Mouse (Mus musculus): ENCODE measurements around the gene Pex5. TPM values are rescaled to one million over a fixed set of nuclear protein-coding genes. Genes with fewer than 3 reads are reported as not detected.

The Pex5 gene
- total RNA-seq (2021): 10 to 100 TPM; 40.9 to 41.0 TPM
- long read RNA-seq, experiment 1, transcript Pex5-202 (15 exons, 3,073 nt): major isoform, 36 of 70 reads
- long read RNA-seq, experiment 1, transcript Pex5-201 (16 exons, 3,139 nt): minor isoform, 8 of 70 reads
- long read RNA-seq, experiment 1, partial matches to known transcripts: 18 of 70 reads
- long read RNA-seq, experiment 1, other reads (novel, unspliced or antisense): 8 of 70 reads
- long read RNA-seq, experiment 2, transcript Pex5-201 (16 exons, 3,139 nt): minor isoform, 20 of 96 reads
- long read RNA-seq, experiment 2, transcript Pex5-202 (15 exons, 3,073 nt): major isoform, 61 of 96 reads
- long read RNA-seq, experiment 2, partial matches to known transcripts: 4 of 96 reads
- long read RNA-seq, experiment 2, other reads (novel, unspliced or antisense): 9 of 96 reads

DNA sequence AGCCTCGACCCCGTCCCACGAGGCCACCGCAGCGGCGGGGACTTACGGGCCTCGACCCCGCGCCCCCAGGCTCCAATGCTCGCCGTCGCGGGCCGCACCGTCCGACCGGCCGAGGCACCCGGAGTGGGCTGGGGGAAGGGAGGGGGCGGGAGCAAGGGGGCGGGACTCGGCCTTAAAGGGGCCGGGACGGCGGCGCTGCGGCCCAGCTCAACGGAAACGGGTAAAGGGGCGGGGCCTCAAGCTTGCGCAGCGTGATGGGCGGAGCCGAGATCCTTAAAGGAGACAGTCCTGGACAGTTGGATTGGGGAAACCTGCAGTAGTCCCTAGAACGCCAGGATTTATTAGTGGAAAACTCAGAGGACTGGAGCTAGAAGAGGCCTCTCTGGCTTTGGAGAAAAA lies at the start of gene Pex5:
Pex5 (minus strand) TSS at position 141 of the 399 bp plus-strand sequence.
- peak; percentile 90 to 97 for DNase-seq (ENCODE audit: low spot score in 2 of 2)

DNA sequence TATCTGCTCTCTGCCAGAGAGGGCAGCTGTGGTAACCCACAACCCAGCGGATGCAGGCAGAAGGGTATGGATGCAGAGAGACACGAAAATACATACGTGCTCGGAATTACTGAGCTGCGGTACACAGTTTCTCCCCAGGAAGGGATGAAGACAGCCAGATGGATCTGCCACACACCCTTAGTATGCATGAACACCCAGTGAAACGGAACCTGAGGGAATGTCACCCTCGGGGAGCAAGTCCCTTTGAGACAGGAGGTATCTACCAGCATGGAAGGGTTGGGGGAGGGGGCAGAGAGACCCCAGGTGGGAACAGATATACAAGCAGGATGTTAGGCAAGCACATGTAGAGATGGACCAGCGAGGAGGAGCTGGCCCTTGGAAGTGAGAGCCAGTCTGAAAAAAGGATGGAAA lies 49.0 kb upstream of the Pex5 start:
- DNase-seq (ENCODE audit: low spot score in 2 of 2): no peak

DNA sequence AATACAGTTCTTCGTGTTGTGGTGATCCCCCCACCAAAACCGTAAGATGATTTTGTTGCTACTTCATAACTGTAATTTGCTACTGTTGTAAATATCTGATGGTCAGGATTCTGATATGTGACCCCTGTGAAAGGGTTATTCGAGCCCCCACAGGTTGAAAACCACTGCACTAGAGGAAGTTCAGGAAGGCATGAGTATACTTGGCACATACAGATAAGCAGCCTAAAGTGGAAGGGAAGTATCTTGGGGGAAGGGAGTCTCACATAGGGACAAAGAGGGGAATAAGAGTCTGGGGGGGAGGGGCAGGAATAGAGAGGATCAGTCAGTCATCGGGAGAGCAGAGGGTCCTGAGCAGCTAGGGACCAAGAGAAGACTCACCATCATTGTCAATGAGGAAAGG lies 44.5 kb upstream of the Pex5 start:
- no peak for DNase-seq (ENCODE audit: low spot score in 2 of 2)

DNA sequence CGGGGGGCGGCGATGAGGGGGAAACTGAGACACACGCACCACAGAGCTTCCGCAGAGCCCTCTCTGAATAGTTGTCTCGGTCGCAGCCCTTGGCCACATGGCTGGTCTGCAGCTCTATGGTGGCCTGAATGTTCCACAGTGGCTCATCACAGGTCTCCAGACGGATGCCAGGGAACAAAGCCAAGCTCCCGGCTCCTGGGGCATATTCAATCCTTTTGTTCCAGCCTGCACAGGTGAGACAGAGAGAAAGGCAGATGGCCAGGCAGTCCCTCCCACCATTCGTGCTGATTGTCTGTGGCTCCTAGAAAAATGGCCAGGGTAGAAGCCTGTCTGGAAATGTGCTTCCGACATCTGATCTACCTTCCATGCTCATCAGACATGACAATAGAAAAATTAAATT lies 43.6 kb upstream of the Pex5 start:
- DNase-seq (ENCODE audit: low spot score in 2 of 2): no peak

DNA sequence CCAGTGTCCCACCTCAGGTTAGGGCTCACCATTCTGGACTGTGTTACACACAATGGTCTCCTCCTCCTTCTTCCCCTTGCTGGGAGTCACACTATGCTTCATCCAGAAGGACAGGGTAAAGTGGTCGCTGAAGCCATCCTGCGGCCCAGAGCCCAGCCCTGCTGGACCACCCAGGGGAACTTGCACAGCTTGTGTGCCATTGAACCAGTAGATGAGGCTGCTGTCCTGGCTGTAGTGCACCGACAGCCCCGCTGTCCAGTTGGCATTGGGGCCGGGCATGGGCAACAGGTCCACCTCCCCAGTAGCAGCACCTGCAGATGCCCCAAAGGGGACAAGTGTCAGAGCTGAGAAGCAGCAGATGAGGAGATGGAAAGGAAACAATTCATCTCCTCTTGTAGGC lies 43.0 kb upstream of the Pex5 start:
- DNase-seq (ENCODE audit: low spot score in 2 of 2): no peak

DNA sequence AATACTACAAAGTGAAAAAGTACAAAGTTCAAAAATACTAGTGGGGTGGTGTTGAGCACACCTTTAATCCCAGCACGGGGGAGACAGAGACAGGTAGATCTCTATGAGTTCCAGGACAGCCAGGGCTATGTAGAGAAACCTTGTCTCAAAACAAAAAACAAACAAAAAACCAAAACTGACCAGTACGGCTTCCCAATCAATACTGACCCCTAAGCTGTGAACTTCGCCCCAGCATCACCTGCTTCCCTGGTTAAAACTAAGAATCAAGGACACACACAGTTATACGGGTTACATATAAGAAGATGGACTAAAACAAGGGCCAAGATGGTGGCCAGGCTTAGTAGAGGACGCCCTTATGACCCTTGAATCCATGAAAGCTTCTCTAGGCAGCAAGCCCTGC lies 41.4 kb upstream of the Pex5 start:
- DNase-seq (ENCODE audit: low spot score in 2 of 2): no peak

DNA sequence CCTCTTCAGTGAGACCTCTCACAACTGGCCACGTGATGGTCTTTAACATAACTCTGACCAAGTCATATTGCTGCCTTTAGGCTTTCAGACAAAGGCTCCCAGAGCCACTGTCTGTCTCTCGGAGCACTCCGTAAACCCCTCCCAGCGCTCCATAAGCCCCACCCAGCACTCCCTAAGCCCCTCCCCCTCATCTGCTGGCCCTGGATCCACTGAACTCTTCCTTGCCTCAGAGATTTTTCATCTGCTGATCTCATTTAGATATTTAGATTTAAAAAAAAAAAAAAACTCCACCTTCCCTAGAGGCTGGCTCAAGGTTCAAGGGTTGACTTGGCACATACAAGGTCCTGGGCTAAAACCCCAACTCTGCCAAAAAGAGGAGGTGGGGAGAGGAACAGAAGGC lies 38.9 kb upstream of the Pex5 start:
- no peak for DNase-seq (ENCODE audit: low spot score in 2 of 2)

DNA sequence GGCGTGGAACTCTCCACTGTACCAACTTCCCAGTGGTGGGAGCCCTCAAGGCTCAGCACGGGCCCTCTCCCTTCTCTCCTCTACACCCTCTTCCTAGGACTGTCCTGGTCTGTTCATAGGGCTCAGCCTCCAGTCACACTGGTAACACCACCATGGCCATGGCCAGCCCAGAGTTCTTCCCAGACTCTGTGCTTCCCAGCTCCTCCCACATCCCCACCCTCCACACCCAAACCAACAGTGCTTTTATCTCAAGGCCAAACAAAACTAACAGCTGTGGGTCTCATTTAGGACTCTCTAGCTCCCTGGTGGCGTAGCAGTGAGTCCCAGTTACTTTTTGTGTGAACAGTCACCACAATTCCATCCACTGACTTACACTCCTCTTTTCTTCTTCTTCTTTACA lies 37.1 kb upstream of the Pex5 start:
- no peak for DNase-seq (ENCODE audit: low spot score in 2 of 2)

DNA sequence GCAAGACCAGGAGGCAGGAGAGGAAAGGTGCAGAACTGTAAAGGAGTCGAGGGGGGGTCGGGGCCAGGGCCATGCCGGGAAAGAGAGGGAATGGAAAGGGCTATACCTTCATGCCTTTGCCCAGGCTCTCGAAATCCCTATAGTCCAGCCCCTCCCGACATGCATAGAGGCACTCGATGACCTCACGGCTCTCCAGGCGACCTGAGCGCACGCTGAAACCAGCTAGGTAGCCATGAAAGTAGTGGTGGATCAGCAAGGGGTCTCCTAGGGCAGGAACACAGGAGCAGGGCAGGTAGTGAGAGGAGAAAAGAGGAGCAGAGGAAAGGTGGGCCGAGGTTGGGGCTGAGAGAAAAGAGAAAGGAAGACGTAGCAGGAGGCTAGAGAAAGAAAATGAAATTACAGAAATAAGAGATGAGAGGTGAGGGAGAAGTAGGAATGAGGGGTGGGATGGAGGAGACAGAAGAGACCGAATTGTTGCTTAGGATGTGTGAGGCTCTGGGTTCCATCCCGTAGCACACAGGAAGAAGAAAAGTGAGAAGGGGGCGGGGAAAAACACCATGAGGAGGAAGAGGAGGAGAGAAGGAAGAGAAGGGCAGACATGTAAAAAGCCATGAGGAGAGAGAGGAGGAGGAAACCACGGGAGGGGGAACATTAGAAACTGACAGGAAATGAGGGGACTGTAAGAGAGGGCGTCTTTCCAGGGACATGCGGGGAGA lies 35.0 kb upstream of the Pex5 start:
- no peak for DNase-seq (ENCODE audit: low spot score in 2 of 2)

DNA sequence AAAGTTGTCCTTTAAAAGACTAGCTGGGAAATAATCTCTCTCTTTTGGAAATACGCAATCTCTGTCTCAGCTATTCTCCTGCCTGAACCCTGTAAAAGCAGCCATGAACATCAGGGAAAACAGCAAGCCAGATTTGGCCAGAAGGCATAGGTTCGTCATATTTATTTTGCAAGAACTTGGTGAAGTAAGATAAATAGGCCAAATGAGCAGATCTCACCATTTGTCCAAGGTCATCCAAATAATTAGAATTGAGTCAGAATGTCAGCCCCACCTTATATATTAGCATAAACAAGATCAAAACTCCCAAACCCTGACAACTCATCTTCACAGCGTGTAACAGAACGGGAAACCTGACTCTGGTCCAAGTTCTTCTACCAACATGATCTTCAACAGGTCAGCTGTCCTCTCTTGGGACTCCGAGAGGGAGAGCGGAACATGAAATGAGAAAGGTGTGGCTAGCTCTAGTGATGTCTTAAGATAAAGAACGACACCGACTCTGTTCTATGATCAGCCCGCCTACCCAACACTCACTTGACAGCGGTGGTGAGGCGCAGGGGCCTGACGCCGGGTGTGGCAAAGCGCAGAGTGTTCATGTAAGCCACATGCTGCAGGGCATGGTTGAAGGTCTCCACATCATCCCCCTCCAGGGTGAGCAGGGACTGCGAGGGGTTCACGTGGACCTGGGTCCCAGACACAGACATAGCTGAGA lies 34.2 kb upstream of the Pex5 start:
- no peak for DNase-seq (ENCODE audit: low spot score in 2 of 2)

DNA sequence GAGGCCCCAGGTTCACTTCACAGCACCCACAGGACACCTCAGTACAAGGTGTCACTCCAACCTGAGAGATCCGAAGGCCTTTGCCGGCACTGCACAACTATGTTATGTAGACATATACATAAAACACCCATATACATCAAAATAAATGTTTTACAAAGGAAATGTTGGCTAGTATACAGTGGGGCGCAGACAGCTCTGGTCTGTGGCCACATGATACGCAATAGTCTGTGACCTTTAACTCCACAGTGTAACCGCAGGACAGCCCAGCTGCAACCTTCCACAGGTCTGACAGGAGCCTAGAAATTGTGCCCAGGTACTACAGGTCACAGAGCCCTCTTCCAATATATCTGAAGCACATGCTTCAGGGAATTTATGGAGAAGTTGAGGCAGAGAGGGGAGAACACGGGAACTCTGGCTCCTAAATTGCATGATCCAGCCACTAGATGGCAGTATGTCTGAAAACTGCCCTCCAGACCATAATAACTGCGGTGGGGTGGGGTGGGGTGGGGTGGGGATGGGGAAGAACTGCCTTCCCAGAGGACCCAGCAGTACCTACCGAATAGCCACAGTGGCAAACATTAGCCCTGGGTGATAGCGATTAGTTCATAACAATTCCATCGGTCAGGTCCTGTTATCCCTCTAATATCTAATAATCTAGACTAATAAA lies 33.5 kb upstream of the Pex5 start:
- DNase-seq (ENCODE audit: low spot score in 2 of 2): no peak

DNA sequence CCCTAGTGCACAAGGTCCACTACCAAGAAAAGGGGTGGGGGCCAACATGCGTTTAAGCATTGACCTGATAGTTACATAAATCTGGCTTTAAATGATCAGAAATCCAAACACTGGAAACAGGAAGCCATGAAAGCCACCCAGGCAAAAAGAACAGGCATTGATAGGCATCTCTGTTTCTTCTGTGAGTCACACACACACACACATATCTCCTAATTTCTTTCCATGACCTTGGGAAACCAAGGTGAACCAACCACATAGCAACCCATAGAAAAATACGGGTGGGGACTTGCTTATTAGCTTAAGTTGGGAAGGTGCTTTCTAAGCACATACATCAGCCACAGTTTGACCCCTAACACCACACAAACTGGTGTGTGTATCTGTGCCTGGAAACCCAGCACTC lies 32.5 kb upstream of the Pex5 start:
- no peak for DNase-seq (ENCODE audit: low spot score in 2 of 2)

DNA sequence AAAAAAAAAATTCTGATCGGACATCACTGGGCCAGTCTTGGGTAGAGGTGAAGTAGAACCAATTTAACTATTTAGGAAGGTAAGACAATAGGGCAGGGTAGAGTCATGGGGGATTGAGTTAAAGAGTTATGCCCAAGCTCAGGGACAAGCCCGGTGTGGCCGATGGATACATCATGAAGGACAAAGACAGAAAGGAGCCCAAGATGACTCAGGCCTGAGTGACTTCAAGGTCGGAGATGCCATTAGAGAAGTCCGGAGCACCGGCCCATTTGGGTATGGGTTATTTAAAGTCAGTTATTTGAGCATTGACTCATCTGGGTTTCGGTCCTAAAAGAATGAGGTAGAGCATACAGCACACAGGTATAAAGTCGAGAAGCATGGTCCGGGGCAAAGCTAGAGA lies 31.6 kb upstream of the Pex5 start:
- DNase-seq (ENCODE audit: low spot score in 2 of 2): no peak

DNA sequence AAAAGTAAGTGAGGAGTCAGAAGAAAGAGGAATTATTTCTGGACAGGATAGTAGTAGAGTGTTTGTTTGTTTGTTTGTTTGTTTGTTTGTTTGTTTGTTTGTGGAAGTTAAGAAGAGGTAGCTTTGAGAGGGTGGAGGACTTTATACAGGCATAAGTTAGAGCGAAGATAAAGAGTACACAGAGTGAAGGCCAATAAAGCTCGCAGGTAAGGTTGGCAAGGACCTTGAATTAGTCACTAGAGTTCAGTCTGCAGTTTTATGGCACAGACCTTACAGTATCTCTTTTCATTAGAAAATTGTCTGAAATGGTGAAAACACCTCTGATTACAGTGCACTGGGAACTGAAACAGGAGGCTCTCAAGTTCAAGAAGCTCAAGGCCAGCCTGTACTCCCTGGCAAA lies 31.2 kb upstream of the Pex5 start:
- no peak for DNase-seq (ENCODE audit: low spot score in 2 of 2)

DNA sequence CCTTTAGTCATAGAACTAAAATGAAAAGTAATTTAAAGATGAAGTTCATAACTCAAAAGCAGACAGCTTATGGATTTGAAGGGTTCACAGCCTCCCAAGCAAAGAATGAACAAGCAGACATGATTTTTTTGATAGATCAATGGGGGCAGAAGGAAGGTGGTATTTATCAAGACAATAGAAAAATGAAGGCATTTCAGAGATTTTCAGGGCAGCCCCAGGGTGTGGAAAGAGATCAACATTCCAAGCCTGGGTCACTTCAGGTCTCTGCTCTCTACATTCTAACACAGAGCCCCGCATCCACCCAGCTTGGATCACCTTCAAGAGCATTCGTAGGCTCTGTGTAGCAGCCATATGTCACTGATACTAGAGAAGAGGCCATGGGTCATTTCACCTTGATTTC lies 28.5 kb upstream of the Pex5 start:
- DNase-seq (ENCODE audit: low spot score in 2 of 2): no peak

DNA sequence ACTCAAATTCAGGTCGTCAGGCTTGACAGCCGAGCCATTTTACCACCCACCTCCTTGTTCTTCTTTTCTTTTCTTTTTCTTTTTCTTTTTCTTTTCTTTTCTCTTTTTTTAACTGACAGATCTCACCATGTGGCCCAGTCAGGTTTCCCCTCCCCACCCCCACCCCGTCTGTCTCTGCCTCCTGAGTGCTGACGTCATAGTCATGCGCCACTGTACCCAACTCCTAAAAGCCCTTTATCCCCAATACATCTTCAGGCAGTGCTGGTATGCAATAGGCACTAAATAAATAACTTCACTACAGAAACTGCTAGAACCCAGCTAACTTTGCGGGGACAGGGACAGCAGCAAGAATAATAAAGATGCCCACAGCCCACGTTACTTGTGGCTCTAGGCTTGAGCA lies 21.4 kb upstream of the Pex5 start:
- no peak for DNase-seq (ENCODE audit: low spot score in 2 of 2)

DNA sequence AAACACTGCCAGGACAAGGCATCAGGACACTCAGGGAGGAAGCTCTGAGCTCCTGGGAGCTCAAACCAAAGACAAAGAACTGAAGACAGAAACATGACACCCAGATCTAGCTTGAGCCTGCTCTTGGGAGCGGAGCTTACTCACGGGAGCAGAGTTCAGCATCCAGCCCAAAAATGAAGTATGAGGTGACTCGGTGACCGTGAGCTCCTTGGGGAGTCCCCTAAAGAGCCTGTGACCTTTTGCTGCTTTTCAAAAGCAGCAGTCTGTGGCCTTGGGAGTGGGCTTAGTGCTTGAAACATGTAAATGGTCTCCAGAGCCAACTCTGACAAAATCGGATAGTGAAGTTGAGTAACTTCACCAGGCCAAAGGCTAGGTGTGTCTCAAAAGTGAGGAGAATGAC lies 20.3 kb upstream of the Pex5 start:
- no peak for DNase-seq (ENCODE audit: low spot score in 2 of 2)

DNA sequence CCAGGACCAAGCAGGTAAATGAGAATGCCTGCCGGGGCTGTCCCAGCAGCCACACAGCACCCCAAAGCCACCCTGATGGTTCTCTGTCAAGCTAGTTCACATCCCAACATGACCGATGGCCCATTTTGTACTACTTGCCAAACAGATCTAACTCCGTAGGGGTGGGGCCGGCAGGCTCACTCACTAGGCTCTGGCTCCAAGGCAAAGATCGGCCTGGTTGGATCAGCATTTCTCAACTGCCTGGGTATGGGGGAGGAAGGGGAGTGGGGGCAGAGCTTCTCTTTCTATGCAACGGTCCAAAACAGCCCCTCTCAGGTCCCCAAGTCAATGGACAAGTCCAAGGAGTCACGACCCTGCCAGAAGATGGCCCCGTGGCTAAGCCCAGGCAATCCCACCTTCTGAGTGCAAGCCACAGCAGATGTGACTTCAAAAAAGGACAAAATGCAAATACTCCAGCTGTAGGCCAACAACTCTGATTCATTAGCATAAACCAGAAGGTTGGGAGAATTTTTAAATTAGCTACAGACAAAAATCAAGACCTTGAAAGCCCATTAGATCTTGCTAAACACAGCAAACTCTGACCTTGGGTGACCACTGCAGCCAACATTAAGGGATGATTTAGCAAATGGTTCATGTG lies 18.9 kb upstream of the Pex5 start:
- no peak for DNase-seq (ENCODE audit: low spot score in 2 of 2)

DNA sequence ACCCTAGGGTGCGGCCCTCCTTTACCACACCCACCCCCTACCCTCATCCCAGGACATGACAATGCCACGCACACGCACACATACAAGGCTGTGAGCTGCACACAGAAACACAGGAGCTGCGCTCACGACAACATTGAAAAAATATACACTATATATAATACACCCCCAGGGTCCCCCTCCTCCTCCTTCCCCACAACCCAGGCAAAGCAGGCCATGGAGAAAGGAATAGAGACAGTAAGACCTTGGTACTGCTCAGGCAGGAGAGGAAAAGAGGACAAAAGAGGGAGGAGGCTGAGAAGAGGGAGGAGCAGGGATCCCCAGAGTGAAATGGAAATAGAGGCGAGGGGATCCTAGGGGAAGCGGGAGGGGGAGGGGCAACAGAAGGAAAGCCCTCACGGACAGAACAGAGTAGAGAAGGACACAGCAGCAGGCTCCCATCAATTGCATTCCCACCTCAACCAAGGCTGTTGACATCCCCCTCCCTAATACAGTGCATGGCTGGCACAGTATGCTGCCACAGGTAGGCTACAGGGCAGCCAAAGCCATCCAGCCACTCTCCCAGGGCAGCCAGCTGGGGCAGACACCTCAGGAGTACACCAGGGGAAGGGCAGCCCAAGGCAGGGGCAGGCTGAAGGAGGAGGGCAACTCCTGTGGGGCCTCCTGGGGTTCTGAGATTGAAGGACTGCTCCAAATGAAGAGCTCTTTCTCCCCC lies 16.1 kb upstream of the Pex5 start:
- no peak for DNase-seq (ENCODE audit: low spot score in 2 of 2)

DNA sequence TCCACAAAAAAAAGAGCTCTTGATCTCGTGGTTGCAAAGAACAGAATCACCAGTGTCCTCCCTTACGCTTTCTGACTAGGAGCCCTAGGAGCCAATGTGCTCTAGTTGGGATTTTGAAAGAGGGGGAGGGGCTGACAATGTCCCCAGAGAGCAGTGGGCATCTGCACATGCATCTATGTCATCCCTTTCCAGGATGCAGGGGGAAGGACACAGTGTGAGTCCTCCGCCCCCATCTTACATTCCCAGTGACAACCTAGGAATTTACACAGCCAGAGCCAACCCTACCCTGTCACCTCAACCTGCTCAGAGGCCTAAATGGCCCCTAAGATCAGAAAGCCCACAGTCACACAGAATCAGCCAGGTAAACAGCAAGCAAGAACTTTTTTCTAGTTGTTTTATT lies 15.5 kb upstream of the Pex5 start:
- no peak for DNase-seq (ENCODE audit: low spot score in 2 of 2)
